Mouse (Mus musculus): ENCODE results near the gene Pld5. TPM values are rescaled to one million over a fixed set of nuclear protein-coding genes. Genes with fewer than 3 reads are reported as not detected.

Pld5 gene
- total and polyA plus RNA-seq, 2 experiments from 2014 or later, result 4.9 to 6.1 TPM

GRCm38 (mm10) chr1:175961786-175962185, 313.3 kb downstream of the Pld5 start:
- Histone ChIP-seq H3K4me1 (ENCODE audit: insufficient read depth, low read length) (no peaks in the 10 kb centered on the region), H3K9ac (replicated peaks; ENCODE audit: low read length, poor library complexity, severe bottlenecking) (no peak overlapping the region), H3K27me3 (ENCODE audit: insufficient read depth, low read length) (no peaks in the 10 kb centered on the region), H3K4me3 (ENCODE audit: low read depth, low read length) (no peak overlapping the region), H3K36me3 (ENCODE audit: insufficient read depth, low read length) (no peaks in the 10 kb centered on the region), H3K27ac (ENCODE audit: low read depth, low read length) (no peak overlapping the region), H3K4me2 (ENCODE audit: low read depth, low read length, poor library complexity, severe bottlenecking) (no peak overlapping the region), H3K9me3 (ENCODE audit: low read length) (no peaks in the 10 kb centered on the region)
- no peak for TF ChIP-seq CTCF (IDR thresholded peaks at IDR 0.05)
- WGBS, result 92% methylated on average over 2 of the region's 2 CpGs
- ATAC-seq (ENCODE audit: low FRiP score) (no peak), DNase-seq (ENCODE audit: low spot score) (no peak)

- no peak overlapping the region for H3K4me2 ChIP-seq (ENCODE audit: low read depth, low read length, poor library complexity, severe bottlenecking)
- H3K36me3 ChIP-seq (ENCODE audit: insufficient read depth, low read length), result no peaks in the 10 kb centered on the region
- no peak overlapping the region for H3K4me3 ChIP-seq (ENCODE audit: low read depth, low read length)
- no peaks in the 10 kb centered on the region for H3K4me1 ChIP-seq (ENCODE audit: insufficient read depth, low read length)
- WGBS, result 92% methylated on average over 2 of the region's 2 CpGs
- H3K27me3 ChIP-seq (ENCODE audit: insufficient read depth, low read length), result no peaks in the 10 kb centered on the region
- no peaks in the 10 kb centered on the region for H3K9me3 ChIP-seq (ENCODE audit: low read length)
- no peak overlapping the region for H3K9ac ChIP-seq (replicated peaks; ENCODE audit: low read length, poor library complexity, severe bottlenecking)
- DNase-seq (ENCODE audit: low spot score) (no peak), ATAC-seq (ENCODE audit: low FRiP score) (no peak)
- TF ChIP-seq CTCF (IDR thresholded peaks at IDR 0.05), result no peak
- no peak overlapping the region for H3K27ac ChIP-seq (ENCODE audit: low read depth, low read length)
Observed at GRCm38 (mm10) chr1:175950851-175951250, 324.3 kb downstream of the Pld5 start.

- H3K9ac ChIP-seq (replicated peaks; ENCODE audit: low read length, poor library complexity, severe bottlenecking), result no peak overlapping the region
- H3K4me1 ChIP-seq (ENCODE audit: insufficient read depth, low read length), result no peaks in the 10 kb centered on the region
- no peak overlapping the region for H3K4me3 ChIP-seq (ENCODE audit: low read depth, low read length)
- H3K36me3 ChIP-seq (ENCODE audit: insufficient read depth, low read length), result no peaks in the 10 kb centered on the region
- DNase-seq (ENCODE audit: low spot score), result no peak
- ATAC-seq (ENCODE audit: low FRiP score), result no peak
- no peak for TF ChIP-seq CTCF (IDR thresholded peaks at IDR 0.05)
- no peak overlapping the region for H3K27ac ChIP-seq (ENCODE audit: low read depth, low read length)
- H3K9me3 ChIP-seq (ENCODE audit: low read length), result no peaks in the 10 kb centered on the region
- 81% methylated on average over 3 of the region's 3 CpGs for WGBS
- H3K4me2 ChIP-seq (ENCODE audit: low read depth, low read length, poor library complexity, severe bottlenecking), result no peak overlapping the region
- no peaks in the 10 kb centered on the region for H3K27me3 ChIP-seq (ENCODE audit: insufficient read depth, low read length)
Observed at GRCm38 (mm10) chr1:175950421-175950820, 324.7 kb downstream of the Pld5 start.

GRCm38 (mm10) chr1:175946718-175947315, 328.3 kb downstream of the Pld5 start:
- ATAC-seq (ENCODE audit: low FRiP score) (no peak), DNase-seq (ENCODE audit: low spot score) (peak; percentile 27)
- TF ChIP-seq CTCF (IDR thresholded peaks at IDR 0.05), result no peak
- 81% methylated on average over 4 of the region's 4 CpGs for WGBS
- no peak overlapping the region for H3K27ac ChIP-seq (ENCODE audit: low read depth, low read length)
- H3K4me1 ChIP-seq (ENCODE audit: insufficient read depth, low read length), result no peaks in the 10 kb centered on the region
- no peak overlapping the region for H3K4me2 ChIP-seq (ENCODE audit: low read depth, low read length, poor library complexity, severe bottlenecking)
- H3K4me3 ChIP-seq (ENCODE audit: low read depth, low read length), result no peak overlapping the region
- H3K36me3 ChIP-seq (ENCODE audit: insufficient read depth, low read length), result no peaks in the 10 kb centered on the region
- no peaks in the 10 kb centered on the region for H3K27me3 ChIP-seq (ENCODE audit: insufficient read depth, low read length)
- H3K9ac ChIP-seq (replicated peaks; ENCODE audit: low read length, poor library complexity, severe bottlenecking), result no peak overlapping the region
- no peaks in the 10 kb centered on the region for H3K9me3 ChIP-seq (ENCODE audit: low read length)

- TF ChIP-seq CTCF (IDR thresholded peaks at IDR 0.05), result no peak
- Histone ChIP-seq H3K4me1 (ENCODE audit: insufficient read depth, low read length) (no peaks in the 10 kb centered on the region), H3K36me3 (ENCODE audit: insufficient read depth, low read length) (no peaks in the 10 kb centered on the region), H3K4me2 (ENCODE audit: low read depth, low read length, poor library complexity, severe bottlenecking) (no peak overlapping the region), H3K9me3 (ENCODE audit: low read length) (no peaks in the 10 kb centered on the region), H3K9ac (replicated peaks; ENCODE audit: low read length, poor library complexity, severe bottlenecking) (no peak overlapping the region), H3K4me3 (ENCODE audit: low read depth, low read length) (no peak overlapping the region), H3K27me3 (ENCODE audit: insufficient read depth, low read length) (no peaks in the 10 kb centered on the region), H3K27ac (ENCODE audit: low read depth, low read length) (no peak overlapping the region)
- no peak for ATAC-seq (ENCODE audit: low FRiP score)
- WGBS, result 94% methylated on average over 7 of the region's 7 CpGs
- no peak for DNase-seq (ENCODE audit: low spot score)
Observed at GRCm38 (mm10) chr1:175943168-175943567, 331.9 kb downstream of the Pld5 start.

GRCm38 (mm10) chr1:175938731-175939130, 336.4 kb downstream of the Pld5 start:
- DNase-seq (ENCODE audit: low spot score), result no peak
- Histone ChIP-seq H3K36me3 (ENCODE audit: insufficient read depth, low read length) (no peaks in the 10 kb centered on the region), H3K9ac (replicated peaks; ENCODE audit: low read length, poor library complexity, severe bottlenecking) (no peak overlapping the region), H3K27me3 (ENCODE audit: insufficient read depth, low read length) (no peaks in the 10 kb centered on the region), H3K27ac (ENCODE audit: low read depth, low read length) (no peak overlapping the region), H3K9me3 (ENCODE audit: low read length) (no peaks in the 10 kb centered on the region), H3K4me3 (ENCODE audit: low read depth, low read length) (no peak overlapping the region), H3K4me2 (ENCODE audit: low read depth, low read length, poor library complexity, severe bottlenecking) (no peak overlapping the region), H3K4me1 (ENCODE audit: insufficient read depth, low read length) (no peaks in the 10 kb centered on the region)
- WGBS, result 87% methylated on average over 3 of the region's 3 CpGs
- no peak for ATAC-seq (ENCODE audit: low FRiP score)
- no peak for TF ChIP-seq CTCF (IDR thresholded peaks at IDR 0.05)

All from midbrain, postnatal 0 days (tissue).